Mouse (Mus musculus) E14TG2a.4 (cell line): Measurements from ENCODE around the gene Klf9.

Experiments used
- CTCF ChIP-seq: conservative IDR thresholded peaks from 2 replicates; pipeline ENCODE4 v1.5.1; 2014; ENCODE audit warnings: low read length
- NANOG ChIP-seq: IDR thresholded peaks from 2 replicates; pipeline ENCODE4 v1.6.1; 2014; ENCODE audit warnings: borderline replicate concordance, low read length, mixed read lengths
- POU5F1 ChIP-seq: IDR thresholded peaks from 2 replicates; pipeline ENCODE4 v1.6.1; 2014; ENCODE audit warnings: low read length, borderline replicate concordance

- no peak for TF ChIP-seq CTCF
- no peak for TF ChIP-seq POU5F1
- no peak for TF ChIP-seq NANOG
Measured at GRCm38 (mm10) chr19:23146409-23146861, 5.4 kb downstream of the Klf9 start.
